Mouse (Mus musculus) Muller cell, postnatal 12 days (primary cell): ENCODE results near the gene Plekhn1.

Experiments used
- DNase-seq: peaks from one replicate; pipeline ENCODE4 v3.0.0-alpha.2; 2015; ENCODE audit errors: inconsistent ontology term

Gene Plekhn1

DNA sequence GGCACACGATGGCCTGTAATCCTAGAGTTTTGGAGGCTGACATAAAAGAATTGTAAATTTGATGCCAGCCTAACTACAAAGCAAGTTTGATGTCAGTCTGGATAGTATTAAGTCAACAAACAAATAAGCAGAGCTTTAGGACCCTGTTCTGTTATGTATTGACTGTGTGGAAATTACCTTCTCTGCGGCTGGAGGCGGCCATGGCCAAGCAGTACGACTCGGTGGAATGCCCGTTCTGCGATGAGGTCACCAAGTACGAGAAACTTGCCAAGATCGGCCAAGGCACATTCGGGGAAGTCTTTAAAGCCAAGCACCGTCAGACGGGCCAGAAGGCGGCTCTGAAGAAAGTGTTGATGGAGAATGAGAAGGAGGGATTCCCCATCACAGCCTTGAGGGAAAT lies 21.5 kb downstream of the Plekhn1 start:
- no peak for DNase-seq

DNA sequence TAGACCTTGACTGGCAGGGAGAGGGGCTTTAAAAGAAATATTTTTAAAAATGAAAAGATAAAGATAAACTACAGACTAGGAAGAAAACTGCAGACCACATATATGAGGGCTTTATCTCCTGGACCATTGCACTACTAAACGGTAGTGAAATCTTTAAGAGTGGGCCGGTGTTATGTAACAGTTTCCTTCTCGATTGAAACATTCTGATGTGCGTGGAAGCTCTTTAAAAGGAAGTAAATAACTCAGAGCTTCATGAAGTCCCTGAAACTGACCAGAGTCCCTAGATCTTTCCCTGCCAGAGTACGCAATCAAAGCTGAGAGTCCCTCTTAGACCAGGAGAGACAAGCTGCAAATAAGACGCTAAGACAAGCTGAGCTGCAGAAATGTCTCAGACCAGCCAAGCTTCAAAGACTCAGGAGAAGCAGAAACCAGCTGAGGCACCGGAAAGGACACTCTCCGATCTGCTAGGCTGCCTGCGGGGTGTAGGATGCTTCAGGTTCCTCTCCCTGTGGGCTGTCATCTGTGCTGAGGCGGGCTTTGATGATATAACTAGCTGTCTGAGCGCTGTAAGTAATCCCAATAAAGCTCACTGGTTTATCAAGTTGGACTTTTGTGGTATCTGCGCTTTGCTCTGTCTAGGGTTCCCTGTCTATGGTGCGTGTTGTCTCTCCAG lies 24.6 kb downstream of the Plekhn1 start:
- no peak for DNase-seq

DNA sequence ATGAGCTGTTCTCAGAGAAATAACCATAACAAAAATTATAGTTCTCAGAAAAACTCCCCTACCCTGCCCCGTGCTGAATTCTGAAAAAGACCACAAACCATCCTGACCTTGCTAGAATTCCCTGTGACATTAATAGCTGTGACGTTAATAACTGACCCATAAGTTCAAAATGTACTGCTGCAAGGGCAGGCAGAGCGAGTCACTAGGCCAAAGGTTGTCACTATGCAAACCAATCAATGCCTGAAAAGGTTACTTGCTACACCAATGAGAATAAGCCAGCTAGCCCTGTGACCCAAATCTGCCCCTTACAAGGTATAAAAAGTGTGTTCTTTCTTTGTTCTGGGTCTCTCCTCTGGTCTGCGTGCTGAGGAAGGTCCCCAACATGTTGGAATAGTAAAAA lies 25.8 kb downstream of the Plekhn1 start:
- no peak for DNase-seq

DNA sequence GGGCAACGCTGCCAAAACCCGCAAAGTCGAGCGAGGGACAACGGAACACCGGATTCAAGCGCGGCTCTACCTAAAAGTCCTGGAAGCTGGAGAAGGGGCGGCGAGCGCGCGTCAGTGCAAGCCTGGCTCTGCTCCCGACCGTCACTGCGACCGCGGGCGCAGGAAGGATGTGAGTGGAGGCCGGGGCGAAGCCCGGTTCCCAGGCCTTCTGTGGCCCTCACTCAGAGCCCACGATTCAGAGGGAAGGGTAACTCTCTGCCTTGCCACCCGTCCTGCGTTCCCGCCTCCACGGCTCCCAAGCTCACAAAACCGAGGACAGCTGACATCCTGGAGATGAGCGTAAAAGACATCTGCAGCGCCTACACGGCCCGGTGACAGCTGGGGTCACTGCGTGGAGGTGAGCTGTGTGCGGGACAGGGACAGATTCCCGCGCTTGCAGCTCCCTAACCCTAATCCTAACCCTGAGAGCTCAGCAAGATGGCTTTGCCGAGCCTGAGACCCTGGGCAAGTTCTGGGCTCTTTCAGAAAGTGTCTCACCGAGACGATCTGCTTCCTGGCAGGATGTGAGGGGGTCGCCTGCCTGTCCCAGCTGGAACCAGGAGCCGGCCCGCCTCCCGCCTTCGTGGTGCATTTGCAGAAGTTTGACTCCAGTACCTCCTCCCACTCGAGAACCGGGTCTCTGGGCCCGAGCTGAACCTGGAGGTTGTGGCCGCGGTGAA lies 31.1 kb downstream of the Plekhn1 start:
- DNase-seq: peak; percentile 75

DNA sequence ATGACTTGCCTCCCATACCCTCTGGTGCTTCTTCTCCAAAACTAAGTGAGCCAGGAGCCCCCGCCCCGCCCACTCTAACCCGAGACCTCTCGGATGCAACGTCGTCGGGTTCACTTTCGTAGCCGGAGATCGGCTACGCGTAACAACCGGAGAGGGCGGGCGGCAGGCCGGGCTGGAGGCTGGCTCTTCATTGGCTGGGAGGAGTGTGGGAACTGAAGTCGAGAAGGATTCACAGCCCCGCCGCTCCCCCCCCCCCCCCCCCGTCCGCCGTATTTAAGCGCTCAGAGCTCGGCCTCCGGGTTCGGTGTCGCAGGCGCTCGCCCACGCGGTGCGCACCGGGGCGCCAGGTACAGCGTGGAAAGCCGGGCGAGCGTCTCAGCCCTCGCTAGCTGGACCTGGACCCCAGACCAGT lies 31.6 kb downstream of the Plekhn1 start, which contains the start of gene AW011738:
Gene AW011738, plus strand, starts transcription at position 304 of the 412 bp plus-strand sequence.
- DNase-seq: peak; percentile 88

DNA sequence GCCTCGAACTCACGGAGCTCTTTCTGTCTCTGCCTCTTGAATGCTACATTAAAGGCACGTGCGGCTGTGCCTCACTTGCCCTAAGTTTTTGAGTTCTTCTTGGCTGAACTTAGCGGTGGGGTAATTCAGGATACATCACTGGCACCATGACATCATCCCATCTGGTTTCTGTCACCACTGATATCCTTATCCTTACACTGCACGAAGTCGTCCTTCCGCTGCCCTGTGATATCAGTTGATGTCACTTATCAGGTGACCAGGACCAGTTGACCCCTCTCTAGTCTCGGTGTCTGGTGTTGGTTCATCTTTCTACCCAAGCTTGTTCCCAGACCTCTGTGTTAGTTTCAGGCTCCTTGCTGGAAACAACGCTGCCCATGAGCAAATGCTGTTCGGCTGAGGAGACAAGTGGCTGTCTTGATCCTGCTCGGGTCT lies 32.2 kb downstream of the Plekhn1 start:
- DNase-seq: no peak

DNA sequence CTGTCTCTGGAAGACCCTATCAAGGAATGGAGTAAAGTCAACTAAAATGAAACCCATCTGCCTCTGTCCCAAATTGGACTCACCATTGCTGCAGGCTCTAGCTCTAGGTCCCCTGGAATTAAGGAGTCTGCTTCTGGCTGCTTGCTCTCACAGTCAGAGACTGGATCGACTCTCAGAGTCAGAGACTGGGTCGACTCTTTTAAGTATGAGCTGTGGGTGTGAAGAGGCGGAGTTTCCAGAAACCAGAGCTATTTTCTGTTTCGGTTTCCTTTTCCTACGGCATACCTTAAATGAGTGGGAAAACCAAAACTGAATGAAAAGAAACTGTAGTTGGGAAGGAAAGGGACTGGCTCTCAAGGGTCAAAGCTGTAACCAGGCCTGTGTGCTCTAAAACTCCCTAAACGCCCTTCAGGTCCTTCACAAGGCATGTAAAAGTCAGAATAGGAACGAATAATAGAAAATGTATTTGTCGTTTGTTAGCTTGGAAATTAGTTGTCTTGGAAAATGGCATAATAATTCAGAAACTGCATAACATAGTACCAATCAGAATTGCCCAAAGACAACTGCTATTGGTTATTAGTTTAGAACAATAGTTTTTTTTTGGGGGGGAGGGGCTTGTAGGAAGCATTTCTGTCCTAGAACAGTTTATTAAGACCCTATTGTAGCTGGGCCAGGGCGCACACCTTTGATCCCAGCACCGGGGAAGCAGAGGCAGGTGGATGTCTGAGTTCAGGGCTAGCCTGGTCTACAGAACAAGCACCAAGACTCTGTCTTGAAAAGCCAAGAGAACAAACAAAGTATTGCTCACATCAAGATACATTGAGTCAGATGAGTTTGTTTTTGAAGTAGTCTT lies 33.8 kb downstream of the Plekhn1 start, which contains the start of gene Isg15:
Gene Isg15, minus strand, starts transcription at position 196 of the 853 bp plus-strand sequence.
- DNase-seq: peak; percentile 68

DNA sequence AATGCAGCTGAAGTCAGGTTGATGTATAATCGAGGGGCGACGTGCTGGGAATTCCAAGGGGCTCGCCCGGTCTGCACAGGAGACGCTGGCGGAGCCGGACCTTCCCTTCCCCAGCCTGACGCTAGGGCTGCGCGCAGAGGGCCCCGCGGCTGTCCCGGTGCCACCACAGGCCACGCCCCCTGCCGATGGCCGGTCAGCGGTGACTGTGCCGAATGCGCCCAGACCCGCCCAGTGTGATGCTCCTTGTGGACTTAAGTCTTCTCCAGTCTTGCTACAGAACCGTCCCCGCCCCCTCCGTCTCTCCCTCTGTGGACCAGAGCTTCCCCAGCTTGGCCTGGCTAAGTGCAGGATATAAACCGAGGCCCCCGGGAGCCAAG lies 36.8 kb downstream of the Plekhn1 start:
- DNase-seq: peak; percentile 96

DNA sequence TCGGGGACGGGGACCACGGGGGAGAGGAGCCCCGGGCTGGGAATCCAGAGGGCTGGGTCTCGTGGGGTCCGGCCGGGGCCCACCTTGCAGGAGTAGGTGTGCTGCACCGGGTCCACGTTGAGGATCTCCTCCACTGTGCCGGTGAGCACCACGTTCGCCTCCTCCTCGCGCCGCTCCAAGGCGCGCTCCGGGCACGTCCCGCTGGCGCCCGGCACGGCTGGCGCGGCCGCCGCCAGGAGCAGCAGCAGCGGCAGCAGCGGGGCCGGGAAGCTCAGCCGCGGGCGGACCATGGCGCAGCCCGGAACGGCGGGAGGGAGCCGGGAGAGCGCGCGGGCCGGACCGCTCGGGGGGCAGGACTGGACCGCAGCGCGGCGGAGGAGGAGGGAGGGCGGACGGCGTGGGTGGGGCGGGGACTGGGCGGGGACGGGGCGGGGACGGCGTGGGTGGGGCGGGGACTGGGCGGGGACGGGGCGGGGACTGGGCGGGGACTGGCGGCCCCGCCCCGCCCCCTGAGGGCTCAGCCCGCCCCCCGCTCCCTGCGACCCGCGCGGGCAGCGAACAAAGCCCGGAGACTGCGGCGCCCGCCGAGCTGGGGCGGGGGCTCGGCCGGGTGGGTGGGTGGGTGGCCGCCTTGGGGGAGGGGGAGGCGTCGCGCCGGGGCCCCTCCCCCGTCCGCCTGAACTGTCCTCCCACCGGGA lies 37.4 kb downstream of the Plekhn1 start, which contains the start of gene Agrn:
Gene Agrn, minus strand, starts transcription at position 358 of the 698 bp plus-strand sequence.
- peak; percentile 82 for DNase-seq

DNA sequence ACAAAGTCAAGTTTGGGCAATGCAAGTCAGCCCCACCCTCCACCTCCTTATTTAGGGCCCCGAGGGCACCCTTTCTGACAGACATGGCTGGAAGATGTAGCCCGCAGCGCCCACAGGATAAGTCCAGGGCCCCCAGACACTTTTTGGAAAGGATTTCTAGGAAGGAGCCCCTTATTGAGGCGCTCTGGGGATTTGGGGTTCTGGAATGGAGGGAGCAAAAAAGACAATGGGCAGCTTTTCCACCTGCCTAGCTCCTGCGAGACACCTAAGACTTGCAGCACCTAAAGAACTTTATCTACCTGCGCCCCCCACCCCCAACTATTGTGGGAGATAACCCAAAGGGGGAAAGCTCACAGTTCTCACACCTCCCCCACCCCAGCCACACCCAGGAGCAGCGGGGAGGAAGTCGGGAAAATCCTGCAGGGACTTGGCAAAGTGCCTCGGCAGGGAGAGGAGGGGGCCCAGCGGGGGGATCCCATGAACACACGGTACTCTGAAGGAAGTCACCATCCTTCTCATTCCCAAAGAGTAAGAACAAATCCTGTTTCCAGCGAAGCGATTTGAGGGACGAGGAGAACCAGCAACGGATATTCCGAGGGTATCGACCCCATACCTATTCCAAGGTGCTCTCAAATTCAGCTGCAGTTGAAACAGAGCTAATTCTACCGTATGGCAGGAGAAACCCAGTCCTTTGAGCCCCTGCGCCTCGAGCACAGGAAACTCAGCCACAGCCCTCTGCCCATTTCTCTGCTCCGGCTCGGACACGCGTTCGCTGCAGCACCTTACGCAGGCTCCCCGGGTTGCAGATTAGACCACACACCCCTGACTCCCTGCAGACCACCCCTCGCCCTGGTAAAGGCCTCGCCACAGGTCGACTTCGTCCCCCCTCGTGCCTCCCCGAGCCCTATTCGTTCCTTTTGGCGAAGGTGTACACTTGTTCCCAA lies 38.5 kb downstream of the Plekhn1 start:
- peak; percentile 36 for DNase-seq

DNA sequence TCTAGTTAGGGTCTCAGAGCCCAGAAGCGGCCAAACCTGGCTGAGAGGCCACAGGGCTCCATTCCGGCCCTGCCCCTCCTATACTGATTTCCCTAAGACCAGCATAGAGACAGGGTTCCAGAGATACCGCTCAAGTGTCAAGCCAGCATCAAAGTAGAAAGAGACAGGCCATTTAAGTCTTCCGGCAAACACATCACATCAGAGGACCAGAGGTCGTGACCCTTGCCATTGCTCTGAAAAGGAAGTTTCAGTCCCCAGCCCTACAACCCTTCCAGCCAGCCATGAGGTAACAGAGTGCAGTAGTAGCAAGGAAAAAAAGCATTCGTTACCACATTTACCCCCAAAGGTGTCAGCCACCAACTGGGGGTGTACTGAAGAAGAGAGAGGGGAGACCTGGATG lies 40.3 kb downstream of the Plekhn1 start:
- DNase-seq: no peak

DNA sequence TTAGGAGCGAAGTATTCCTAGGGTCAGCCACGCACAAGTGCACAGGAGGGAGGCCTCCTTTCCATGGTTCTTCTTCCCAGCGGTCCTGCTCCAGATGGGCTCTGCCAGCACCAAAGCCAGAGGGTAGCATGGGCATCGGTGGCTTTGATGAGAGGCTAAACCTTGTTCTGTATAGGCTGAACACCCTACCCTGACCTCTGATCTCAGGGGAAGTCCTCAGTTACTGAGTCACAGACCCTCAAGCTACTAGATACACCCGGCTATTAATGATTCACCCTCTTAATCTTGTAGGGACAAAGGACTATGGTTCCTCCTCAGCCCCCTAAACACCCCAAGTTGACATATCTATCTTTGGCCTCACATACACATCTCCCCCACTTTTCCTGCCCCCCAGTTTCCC lies 40.8 kb downstream of the Plekhn1 start:
- no peak for DNase-seq

DNA sequence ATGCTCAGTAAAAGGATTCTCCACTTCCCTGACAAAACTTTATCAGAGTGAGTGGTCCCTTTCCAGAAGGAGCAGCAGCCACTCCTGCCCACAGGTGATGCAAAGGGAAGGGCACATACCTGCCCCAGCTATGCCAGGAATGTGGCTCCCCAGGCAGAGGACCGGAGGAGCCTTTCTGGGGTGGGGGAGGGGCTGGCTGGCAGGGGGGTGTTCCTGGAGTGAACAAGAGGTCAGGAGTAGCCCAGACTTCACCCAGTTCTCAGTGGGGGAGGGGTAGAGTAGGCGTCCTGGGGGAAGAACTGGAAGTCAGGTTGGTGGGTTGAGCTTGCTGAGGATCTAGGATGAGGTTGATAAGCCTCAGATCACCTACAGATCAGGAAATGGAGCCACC lies 41.5 kb downstream of the Plekhn1 start:
- no peak for DNase-seq

DNA sequence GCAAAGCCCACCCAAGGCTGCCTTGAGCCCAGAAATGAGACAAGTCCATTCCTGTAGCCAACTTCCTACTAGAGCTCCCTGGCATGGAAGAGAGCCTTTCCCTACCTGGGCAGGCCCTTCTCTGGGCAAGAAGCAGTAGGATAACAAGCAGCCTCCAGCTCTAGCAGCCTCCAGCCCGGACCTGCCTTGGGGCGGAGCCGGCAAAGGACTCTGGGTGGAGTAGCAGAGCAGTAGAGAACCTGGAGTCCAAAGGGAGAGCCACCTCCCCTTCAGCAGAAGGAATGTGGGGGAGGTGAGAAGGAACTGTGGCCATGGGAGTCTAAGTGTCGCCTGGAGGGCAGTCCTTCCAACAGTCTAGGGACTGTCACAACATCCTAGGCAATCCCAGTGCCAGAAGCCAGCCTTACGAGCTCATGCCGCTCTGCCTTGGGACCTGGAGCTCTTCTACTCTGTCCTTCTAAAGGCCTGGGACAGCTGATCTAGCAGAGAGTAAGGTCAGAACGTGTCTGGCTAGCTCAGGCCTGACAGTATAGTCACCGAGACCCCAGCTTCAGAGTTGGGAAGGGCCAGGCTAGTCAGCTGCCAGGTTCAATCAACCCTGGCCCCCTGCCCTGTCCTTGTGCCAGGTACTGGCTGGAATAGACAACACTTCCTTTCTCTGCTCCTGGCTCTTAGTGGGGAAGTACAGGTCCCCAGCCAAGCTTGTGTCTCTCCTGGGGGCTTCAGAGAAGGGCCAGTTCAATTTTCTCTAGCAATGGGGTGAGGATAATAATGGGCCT lies 42.0 kb downstream of the Plekhn1 start:
- peak; percentile 75 for DNase-seq

DNA sequence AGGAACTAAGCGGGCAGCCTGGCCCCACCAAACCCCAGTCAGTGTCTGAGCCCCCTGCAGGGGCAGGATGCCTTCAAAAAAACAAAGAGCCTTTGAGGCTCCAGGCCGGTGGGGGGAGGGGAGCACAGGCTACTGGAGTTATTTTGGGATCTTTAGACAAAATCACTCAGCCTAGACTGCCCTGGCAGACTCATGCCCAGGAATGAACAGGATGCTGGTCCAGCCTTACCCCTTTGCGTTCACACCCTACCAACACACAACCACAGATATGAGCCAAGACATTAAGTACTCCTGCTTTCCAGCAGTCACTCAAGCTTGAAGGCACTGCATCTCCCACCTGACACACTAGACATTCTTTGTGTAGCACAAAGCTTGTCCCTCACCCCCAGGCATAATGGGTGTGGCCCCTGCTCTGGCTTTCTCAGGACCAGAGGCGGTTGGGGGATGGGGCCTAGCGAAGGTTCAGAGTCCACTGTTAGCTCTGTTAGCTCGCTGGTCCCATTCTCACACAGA lies 45.8 kb downstream of the Plekhn1 start:
- DNase-seq: peak; percentile 95

DNA sequence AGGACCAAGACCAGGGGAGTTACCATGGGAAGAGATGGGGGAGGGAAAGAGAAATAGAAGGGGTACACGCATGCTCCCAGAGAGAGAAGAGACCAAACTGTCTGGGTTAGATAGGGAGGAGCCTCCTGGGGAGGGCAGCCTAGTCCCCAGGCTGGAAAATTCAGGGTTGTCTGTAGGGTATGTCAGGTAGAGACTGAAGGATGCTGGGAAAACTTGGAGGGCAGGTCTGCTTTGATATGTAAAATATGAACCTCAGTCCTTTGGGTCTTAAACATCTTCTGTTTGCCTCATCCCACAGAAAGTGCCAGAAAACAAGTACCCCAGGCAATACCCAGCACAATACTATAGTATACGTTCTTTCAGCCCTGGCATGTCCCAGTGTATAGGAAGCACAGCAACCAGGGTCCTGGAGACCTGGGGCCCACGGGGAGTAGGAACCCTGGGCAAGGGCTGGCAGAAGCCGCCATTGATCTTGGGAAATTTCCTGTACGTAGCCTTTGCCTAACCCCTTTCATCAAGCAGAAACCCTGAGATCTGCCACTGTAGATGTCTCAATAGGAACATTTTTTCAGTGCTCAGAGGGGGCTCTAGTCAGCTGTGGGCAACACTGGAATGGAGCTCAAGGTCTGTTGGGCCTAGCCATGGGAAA lies 46.4 kb downstream of the Plekhn1 start:
- DNase-seq: no peak

DNA sequence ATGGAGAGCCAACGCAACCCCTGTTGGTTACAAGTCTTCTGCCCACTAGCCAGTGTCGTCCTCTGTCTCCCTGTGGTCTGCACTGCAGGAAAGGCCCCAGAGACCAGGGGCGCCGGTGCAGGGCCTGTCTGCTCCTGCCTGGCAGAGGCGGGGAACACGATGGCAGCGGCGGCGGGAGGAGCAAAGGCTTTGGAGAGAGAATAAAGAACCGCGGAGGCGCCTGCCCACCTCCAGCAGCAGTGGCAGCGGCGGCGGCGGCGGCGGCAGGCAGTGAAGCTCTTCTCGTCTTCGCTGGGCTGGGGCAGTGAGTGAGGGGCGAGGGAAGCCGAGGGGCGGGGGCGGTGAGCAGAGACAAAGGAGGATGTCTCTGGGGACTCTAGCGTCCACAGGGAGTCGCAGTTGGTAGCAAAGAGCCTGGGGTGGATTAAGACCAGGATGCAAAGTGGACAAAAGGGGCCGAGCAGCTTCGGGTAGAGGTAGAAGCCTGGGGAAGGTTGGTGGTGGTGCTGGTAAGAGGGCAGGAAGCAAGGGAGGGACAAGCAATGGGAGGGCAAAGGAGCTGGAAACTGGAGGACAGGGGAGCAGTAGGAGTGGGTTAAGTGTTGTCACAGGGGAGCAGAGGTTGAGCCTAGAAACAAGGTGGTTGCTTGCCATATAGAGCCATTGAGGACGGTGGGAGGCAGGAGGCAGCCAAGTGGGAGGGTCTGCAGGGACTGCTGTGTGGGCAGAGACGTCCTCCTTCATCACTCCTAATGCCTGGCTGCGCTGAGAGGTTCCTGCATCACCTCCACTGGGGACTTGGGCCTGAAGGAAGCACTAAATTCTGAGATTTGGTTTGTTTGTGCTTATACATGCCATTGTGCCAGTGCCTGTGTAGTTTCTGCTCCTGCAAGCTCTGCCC lies 48.5 kb downstream of the Plekhn1 start:
- peak; percentile 62 for DNase-seq

DNA sequence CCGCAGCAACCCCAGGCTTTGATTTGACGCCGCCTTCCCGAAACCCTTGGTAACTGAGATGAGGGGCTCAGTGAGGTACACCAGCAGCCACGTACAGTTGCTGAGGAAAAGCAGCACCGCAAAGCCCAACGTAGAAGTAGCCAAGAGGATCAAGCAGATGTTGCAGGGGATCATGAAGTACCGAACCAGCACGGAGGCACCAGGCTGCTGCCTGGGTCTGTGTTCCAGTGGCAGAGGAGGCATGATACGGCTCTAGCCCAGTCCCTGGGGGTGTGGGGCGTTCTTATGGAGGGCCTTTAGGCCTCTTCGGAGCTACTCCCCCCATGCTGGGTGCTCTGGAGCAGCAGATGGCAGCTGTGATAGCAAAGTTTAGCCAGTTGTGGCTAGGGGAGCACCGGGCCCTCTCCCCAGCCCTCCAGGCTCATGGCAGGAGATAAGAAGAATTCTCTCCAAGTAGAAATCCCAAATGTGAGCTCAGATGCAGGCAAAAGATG lies 49.2 kb downstream of the Plekhn1 start:
- no peak for DNase-seq
